Mouse (Mus musculus): Measurements from ENCODE around the gene Cacng6. TPM values are rescaled to one million over a fixed set of nuclear protein-coding genes. Genes with fewer than 3 reads are reported as not detected.
"Not testable (repeated sequence)": the region's sequence is repeated elsewhere in the genome, so short reads cannot be mapped to it uniquely, and the experiment has no call there.

The Cacng6 gene
- polyA plus RNA-seq, 1 experiment from 2014 or later = not detected

GRCm38 (mm10) chr7:3397355-3397754, 26.6 kb upstream of the Cacng6 start:
- Histone ChIP-seq H3K9ac (no peak overlapping the region), H3K9me3 (no peaks in the 10 kb centered on the region), H3K4me2 (no peak overlapping the region; the same call in 1 of the 2 replicates), H3K36me3 (0 out of 2 replicates have a peak, but pooled peaks cover 10% of the 10 kb centered on the region), H3K27ac (replicated peaks) (no peak overlapping the region), H3K27me3 (no peaks in the 10 kb centered on the region), H3K4me3 (no peak overlapping the region), H3K4me1 (replicated peaks) (peaks cover 29% of the 10 kb centered on the region)
- ATAC-seq (ENCODE audit: low FRiP score, low read depth) = no peak
- WGBS = 45% methylated on average over 10 of the region's 10 CpGs

- no peak overlapping the region for H3K9ac ChIP-seq
- peak; percentile 65; the same call in 1 of the 2 replicates for ATAC-seq (ENCODE audit: low FRiP score, low read depth)
These were observed 26.2 kb upstream of the Cacng6 start for GRCm38 (mm10) chr7:3397797-3398196.

DNA sequence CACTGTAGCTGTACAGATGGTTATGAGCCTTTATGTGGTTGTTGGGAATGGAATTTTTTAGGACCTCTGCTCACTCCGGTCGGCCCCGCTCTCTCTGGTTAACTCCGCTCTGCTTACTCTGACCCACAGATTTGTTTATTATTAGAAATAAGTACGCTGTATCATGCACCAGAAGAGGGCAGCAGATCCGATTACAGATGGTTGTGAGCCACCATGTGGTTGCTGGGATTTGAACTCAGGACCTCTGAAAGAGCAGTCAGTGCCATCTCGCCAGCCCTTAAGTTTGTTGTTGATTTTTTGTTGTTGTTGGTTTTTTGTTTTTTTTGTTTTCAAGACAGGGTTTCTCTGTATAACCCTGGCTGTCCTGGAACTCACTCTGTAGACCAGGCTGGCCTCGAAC, 25.6 kb upstream of the Cacng6 start:
- H3K36me3 ChIP-seq = peaks cover 17% of the 10 kb centered on the region; the same call in 1 of the 2 replicates
- peaks cover 20% of the 10 kb centered on the region for H3K4me1 ChIP-seq (replicated peaks)
- not testable (repeated sequence) for H3K9me3 ChIP-seq; H3K27me3 ChIP-seq; H3K4me3 ChIP-seq; ATAC-seq (ENCODE audit: low FRiP score, low read depth); H3K9ac ChIP-seq; H3K27ac ChIP-seq (replicated peaks); H3K4me2 ChIP-seq
- WGBS = 92% methylated on average over 8 of the region's 8 CpGs

More at GRCm38 (mm10) chr7:3397797-3398196, 26.2 kb upstream of the Cacng6 start:
- Histone ChIP-seq H3K4me1 (replicated peaks) (peaks cover 25% of the 10 kb centered on the region), H3K27ac (replicated peaks) (no peak overlapping the region), H3K4me3 (no peak overlapping the region), H3K36me3 (peaks cover 11% of the 10 kb centered on the region; the same call in 1 of the 2 replicates), H3K9me3 (no peaks in the 10 kb centered on the region), H3K27me3 (no peaks in the 10 kb centered on the region), H3K4me2 (no peak overlapping the region; the same call in 1 of the 2 replicates)
- 21% methylated on average over 7 of the region's 7 CpGs for WGBS

DNA sequence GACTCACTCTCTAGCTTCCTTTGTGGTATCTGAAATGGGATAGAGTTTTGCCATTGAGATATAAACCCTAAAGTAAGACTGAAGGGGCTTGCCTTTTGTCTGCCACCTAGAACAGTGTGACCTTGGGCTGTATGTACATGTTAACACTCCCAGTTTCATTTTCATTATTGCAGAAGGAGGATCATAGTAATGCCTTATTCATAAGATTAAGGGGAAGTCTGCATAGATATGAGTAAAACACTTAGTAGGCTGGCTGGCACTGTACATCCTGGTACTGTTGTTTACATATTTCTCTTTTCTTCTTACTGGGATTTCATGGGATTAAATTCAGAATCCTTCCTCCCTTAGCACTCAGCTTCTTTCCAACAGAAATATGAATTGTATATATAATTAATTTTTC, 24.1 kb upstream of the Cacng6 start:
- Histone ChIP-seq H3K27me3 (no peaks in the 10 kb centered on the region), H3K9me3 (no peaks in the 10 kb centered on the region), H3K27ac (replicated peaks) (no peak overlapping the region), H3K9ac (no peak overlapping the region), H3K4me3 (no peak overlapping the region), H3K36me3 (peaks cover 9% of the 10 kb centered on the region; the same call in 1 of the 2 replicates), H3K4me1 (replicated peaks) (peaks cover 17% of the 10 kb centered on the region), H3K4me2 (no peak overlapping the region)
- ATAC-seq (ENCODE audit: low FRiP score, low read depth) = no peak

DNA sequence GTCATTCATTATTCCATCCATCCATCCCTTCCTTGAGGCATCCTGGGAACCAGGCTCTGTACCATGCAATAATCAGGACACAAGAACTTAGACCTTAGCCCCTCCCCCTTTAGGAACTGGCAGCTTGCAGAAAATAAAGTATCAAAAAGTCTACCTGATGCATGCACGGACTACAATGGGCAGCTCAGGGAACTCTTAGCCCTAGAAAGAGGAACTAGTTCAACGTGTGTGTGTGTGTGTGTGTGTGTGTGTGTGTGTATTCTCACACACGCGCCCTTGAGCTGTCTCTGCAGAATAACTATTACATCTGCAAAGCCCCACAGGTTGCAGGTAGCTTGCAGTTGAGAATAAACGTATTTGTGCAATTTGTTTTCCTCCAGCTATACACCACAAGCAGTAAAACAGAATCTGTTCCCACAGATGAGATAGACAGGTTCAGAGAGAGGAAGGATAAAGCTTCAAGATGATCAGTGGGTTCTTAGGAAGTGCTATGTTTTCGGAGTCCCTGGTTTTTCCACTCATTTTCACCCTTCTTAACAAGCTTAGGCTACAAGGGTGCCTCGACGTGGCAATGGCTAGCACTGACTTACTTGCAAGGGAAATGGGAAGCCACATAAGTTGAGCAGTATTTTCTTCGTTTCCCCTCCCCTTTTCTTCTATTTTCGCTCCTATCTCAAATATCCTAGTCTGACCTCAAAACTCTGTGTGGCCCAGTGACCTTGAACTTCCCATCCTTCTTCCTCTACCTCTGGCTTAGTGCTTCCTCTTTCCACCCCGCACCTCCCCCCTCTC, 14.1 kb upstream of the Cacng6 start:
- WGBS = 71% methylated on average over 11 of the region's 11 CpGs
- Histone ChIP-seq H3K36me3 (no peaks in the 10 kb centered on the region), H3K4me1 (replicated peaks) (peaks cover 22% of the 10 kb centered on the region), H3K4me3 (no peak overlapping the region), H3K9ac (no peak overlapping the region), H3K27ac (replicated peaks) (no peak overlapping the region), H3K4me2 (no peak overlapping the region), H3K27me3 (peaks cover 20% of the 10 kb centered on the region), H3K9me3 (no peaks in the 10 kb centered on the region)
- ATAC-seq (ENCODE audit: low FRiP score, low read depth) = no peak

DNA sequence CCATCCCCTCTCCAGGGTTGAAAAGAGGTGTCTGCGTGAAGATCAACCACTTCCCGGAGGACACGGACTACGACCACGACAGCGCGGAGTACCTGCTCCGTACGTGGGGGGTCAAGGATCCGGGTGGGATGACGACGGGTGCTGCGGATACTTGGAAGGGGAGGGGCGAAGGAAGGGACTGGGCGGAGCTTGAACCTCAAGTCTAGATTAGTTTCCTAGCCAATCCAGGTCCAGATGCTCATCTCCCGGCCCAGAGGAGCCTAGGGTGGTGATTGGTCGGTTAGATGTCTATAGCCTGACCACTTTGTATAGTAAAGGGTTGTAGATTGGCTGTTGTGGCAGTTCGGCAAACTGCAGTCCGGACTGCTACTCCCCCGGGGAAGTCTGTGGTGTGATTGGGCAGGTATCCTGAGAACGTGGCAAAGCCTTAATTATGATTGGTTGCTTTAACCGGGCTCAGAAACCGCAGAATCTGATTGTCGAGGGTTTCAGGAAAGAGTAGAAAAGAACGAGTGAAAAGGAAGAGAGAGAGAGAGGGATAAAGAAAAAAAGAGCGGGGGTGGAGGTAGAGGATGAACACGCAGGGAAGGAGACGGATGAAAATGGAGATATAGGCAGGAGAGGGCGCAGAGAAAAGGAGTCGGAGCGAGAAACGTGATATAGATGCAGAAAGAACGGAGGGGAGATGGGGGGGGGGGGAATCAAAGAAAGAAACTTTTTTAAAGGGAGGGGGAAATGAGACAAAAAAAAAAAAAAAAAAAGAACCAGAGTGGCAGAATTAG, 12.6 kb upstream of the Cacng6 start:
- WGBS = under 1% methylated on average over 33 of the region's 33 CpGs
- H3K4me1 ChIP-seq (replicated peaks) = peaks cover 28% of the 10 kb centered on the region
- H3K4me3 ChIP-seq = peak overlapping the region; percentile 42
- H3K9ac ChIP-seq = peak overlapping the region; percentile 39; the same call in 1 of the 2 replicates
- H3K4me2 ChIP-seq = peak overlapping the region; percentile 96
- H3K27me3 ChIP-seq = peaks cover 24% of the 10 kb centered on the region
- H3K36me3 ChIP-seq = no peaks in the 10 kb centered on the region
- no peak overlapping the region for H3K27ac ChIP-seq (replicated peaks)
- ATAC-seq (ENCODE audit: low FRiP score, low read depth) = peak; percentile 88
- H3K9me3 ChIP-seq = no peaks in the 10 kb centered on the region

DNA sequence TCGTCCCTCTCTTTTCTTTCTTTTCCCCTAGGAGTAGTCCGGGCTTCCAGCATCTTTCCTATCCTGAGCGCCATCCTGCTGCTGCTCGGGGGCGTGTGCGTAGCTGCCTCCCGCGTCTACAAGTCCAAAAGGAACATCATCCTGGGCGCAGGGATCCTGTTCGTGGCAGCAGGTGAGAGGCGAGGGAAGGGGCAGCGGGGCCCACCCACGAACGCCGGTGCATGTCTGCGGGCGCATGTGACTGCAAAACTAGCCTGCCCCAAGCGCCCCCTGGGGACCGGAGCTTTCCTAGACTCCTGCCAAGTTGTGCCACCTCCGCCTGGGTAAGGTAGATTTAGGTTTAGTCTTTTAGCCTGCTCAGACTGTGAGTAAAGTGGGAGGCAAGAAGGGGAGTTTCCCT, 12.0 kb upstream of the Cacng6 start:
- peak overlapping the region; percentile 96 for H3K4me2 ChIP-seq
- 1% methylated on average over 20 of the region's 20 CpGs for WGBS
- H3K9ac ChIP-seq = peak overlapping the region; percentile 39
- H3K9me3 ChIP-seq = no peaks in the 10 kb centered on the region
- H3K4me3 ChIP-seq = peak overlapping the region; percentile 42
- H3K36me3 ChIP-seq = no peaks in the 10 kb centered on the region
- no peak for ATAC-seq (ENCODE audit: low FRiP score, low read depth)
- H3K4me1 ChIP-seq (replicated peaks) = peaks cover 28% of the 10 kb centered on the region
- H3K27me3 ChIP-seq = peaks cover 31% of the 10 kb centered on the region
- no peak overlapping the region for H3K27ac ChIP-seq (replicated peaks)

DNA sequence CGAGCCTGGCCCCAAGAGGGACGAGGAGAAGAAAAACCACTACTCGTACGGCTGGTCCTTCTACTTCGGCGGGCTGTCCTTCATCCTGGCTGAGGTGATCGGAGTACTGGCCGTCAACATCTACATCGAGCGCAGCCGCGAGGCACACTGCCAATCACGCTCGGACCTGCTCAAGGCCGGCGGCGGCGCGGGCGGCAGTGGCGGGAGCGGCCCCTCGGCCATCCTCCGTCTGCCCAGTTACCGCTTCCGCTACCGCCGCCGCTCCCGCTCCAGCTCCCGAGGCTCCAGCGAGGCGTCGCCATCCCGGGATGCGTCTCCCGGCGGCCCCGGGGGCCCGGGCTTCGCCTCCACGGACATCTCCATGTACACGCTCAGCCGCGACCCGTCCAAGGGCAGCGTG, 9.1 kb upstream of the Cacng6 start:
- peaks cover 28% of the 10 kb centered on the region for H3K4me1 ChIP-seq (replicated peaks)
- H3K36me3 ChIP-seq = no peaks in the 10 kb centered on the region
- peak overlapping the region; percentile 71 for H3K9ac ChIP-seq
- H3K4me3 ChIP-seq = peak overlapping the region; percentile 58
- WGBS = 2% methylated on average over 37 of the region's 47 CpGs
- ATAC-seq (ENCODE audit: low FRiP score, low read depth) = 0 out of 2 replicates have a peak, but pooled peaks have one; percentile 6
- H3K27me3 ChIP-seq = peaks cover 34% of the 10 kb centered on the region
- H3K9me3 ChIP-seq = no peaks in the 10 kb centered on the region
- 0 out of 2 replicates have a peak overlapping the region, but pooled peaks have one; percentile 40 for H3K27ac ChIP-seq (replicated peaks)
- H3K4me2 ChIP-seq = peak overlapping the region; percentile 96

DNA sequence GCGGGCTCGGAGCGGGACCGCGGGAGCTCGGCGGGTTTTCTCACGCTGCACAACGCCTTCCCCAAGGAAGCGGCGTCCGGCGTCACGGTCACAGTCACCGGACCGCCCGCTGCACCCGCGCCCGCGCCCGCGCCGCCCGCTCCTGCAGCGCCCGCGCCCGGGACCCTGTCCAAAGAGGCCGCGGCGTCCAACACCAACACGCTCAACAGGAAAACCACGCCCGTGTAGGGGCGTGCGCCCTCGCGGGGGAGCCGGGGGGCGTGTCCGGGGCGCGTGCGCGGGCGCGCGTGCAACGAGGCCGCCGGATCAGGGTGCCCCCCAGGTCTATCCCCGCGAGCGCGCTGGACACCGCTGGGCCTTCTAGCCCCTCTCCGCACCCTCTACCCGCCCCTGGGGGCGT, 8.6 kb upstream of the Cacng6 start:
- peaks cover 34% of the 10 kb centered on the region for H3K27me3 ChIP-seq
- peak overlapping the region; percentile 96 for H3K4me2 ChIP-seq
- peaks cover 28% of the 10 kb centered on the region for H3K4me1 ChIP-seq (replicated peaks)
- 0% methylated on average over 22 of the region's 60 CpGs for WGBS
- H3K9ac ChIP-seq = peak overlapping the region; percentile 71
- H3K9me3 ChIP-seq = no peaks in the 10 kb centered on the region
- H3K4me3 ChIP-seq = peak overlapping the region; percentile 58
- H3K27ac ChIP-seq (replicated peaks) = 0 out of 2 replicates have a peak overlapping the region, but pooled peaks have one; percentile 40
- ATAC-seq (ENCODE audit: low FRiP score, low read depth) = peak; percentile 19; the same call in 1 of the 2 replicates
- H3K36me3 ChIP-seq = no peaks in the 10 kb centered on the region

- H3K4me1 ChIP-seq (replicated peaks) = peaks cover 13% of the 10 kb centered on the region
- WGBS = 33% methylated on average over 6 of the region's 6 CpGs
- ATAC-seq (ENCODE audit: low FRiP score, low read depth) = no peak
- H3K27ac ChIP-seq (replicated peaks) = no peak overlapping the region
- no peaks in the 10 kb centered on the region for H3K9me3 ChIP-seq
- H3K4me2 ChIP-seq = no peak overlapping the region
- H3K4me3 ChIP-seq = no peak overlapping the region
- peaks cover 54% of the 10 kb centered on the region for H3K27me3 ChIP-seq
- H3K9ac ChIP-seq = no peak overlapping the region
- H3K36me3 ChIP-seq = no peaks in the 10 kb centered on the region
These were observed 4.1 kb upstream of the Cacng6 start for GRCm38 (mm10) chr7:3419941-3420340.

GRCm38 (mm10) chr7:3420466-3420865, 3.5 kb upstream of the Cacng6 start:
- no peak overlapping the region for H3K4me2 ChIP-seq
- H3K9ac ChIP-seq = no peak overlapping the region
- no peak overlapping the region for H3K4me3 ChIP-seq
- no peaks in the 10 kb centered on the region for H3K9me3 ChIP-seq
- H3K27me3 ChIP-seq = peaks cover 58% of the 10 kb centered on the region
- no peaks in the 10 kb centered on the region for H3K36me3 ChIP-seq
- no peak for ATAC-seq (ENCODE audit: low FRiP score, low read depth)
- 60% methylated on average over 5 of the region's 5 CpGs for WGBS
- H3K27ac ChIP-seq (replicated peaks) = no peak overlapping the region
- peaks cover 9% of the 10 kb centered on the region for H3K4me1 ChIP-seq (replicated peaks)

DNA sequence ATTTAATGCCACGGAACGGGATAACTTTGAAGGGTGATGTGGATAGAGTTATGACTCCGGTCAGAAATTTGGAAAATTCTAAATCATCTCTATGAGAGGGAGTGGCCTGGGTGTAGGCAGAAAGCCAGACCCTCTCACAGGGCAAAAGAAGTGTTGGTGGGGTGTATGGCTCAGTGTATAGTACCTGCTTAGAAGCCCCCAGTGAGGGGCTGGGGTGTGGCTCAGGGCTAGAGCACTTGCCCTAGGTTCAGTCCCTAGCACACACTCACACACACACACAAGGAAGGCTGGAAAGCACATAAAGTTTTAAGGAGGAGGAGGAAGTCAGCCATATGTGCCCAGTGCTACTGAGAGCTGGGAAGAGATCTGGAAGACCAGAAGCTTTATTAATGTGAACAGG, 2.7 kb upstream of the Cacng6 start:
- Histone ChIP-seq H3K9ac (no peak overlapping the region), H3K27me3 (peaks cover 60% of the 10 kb centered on the region), H3K4me3 (no peak overlapping the region), H3K4me2 (no peak overlapping the region), H3K36me3 (no peaks in the 10 kb centered on the region), H3K4me1 (replicated peaks) (peaks cover 7% of the 10 kb centered on the region), H3K9me3 (no peaks in the 10 kb centered on the region), H3K27ac (replicated peaks) (no peak overlapping the region)
- ATAC-seq (ENCODE audit: low FRiP score, low read depth) = no peak
- WGBS = 86% methylated on average over 3 of the region's 3 CpGs

All from hindbrain, embryonic 15.5 days (tissue).